Mouse (Mus musculus) stomach, postnatal 0 days (tissue): ENCODE data around the gene Rxfp3.

Experiments
- CTCF ChIP-seq: IDR thresholded peaks from 2 replicates; pipeline ENCODE4 v1.5.1; 2016; ENCODE audit warnings: antibody characterized with exemption, low read depth, mild to moderate bottlenecking, moderate library complexity
- EP300 ChIP-seq: optimal IDR thresholded peaks from 2 replicates; pipeline ENCODE3; 2016; ENCODE audit warnings: antibody characterized with exemption

- TF ChIP-seq CTCF = no peak
- no peak for TF ChIP-seq EP300
Observed at GRCm38 (mm10) chr15:10999832-11000231, 38.0 kb downstream of the Rxfp3 start.
